Mouse (Mus musculus) CH12.LX (cell line): ENCODE results near the gene Gm21962.

Source experiments
- CTCF ChIP-seq, 2 experiments: IDR thresholded peaks in 1 of 2; conservative IDR thresholded peaks in 1 of 2; 2 replicates each; pipeline ENCODE4 v1.5.1; 2011 to 2012; ENCODE audit warnings: low read depth in 2 of 2, low read length in 2 of 2, improper control_type of control experiment in 1 of 2, inconsistent platforms in 1 of 2, mild to moderate bottlenecking in 1 of 2, moderate library complexity in 1 of 2
- EP300 ChIP-seq: IDR thresholded peaks from 2 replicates; pipeline ENCODE4 v1.6.1; 2011; ENCODE audit warnings: low read length, improper control_type of control experiment
- JUND ChIP-seq: conservative IDR thresholded peaks from 2 replicates; pipeline ENCODE4 v1.6.1; 2011; ENCODE audit warnings: low read depth, low read length, improper control_type of control experiment
- MAX ChIP-seq: IDR thresholded peaks from 2 replicates; pipeline ENCODE4 v1.6.1; 2011; ENCODE audit warnings: low read length, improper control_type of control experiment
- MYC ChIP-seq: IDR thresholded peaks from 2 replicates; pipeline ENCODE4 v1.6.1; 2011; ENCODE audit warnings: low read depth, mild to moderate bottlenecking, improper control_type of control experiment, low read length
- NRF1 ChIP-seq: IDR thresholded peaks from 2 replicates; pipeline ENCODE4 v1.6.1; 2014; ENCODE audit warnings: low read depth, mild to moderate bottlenecking, inconsistent platforms, low read length, improper control_type of control experiment, moderate library complexity
- POLR2A ChIP-seq: IDR thresholded peaks from 2 replicates; pipeline ENCODE4 v1.6.1; 2011; ENCODE audit warnings: low read depth, mild to moderate bottlenecking, improper control_type of control experiment, low read length
- POLR2AphosphoS2 ChIP-seq: IDR thresholded peaks from 2 replicates; pipeline ENCODE4 v1.6.1; 2011; ENCODE audit warnings: low read depth, low read length, improper control_type of control experiment
- SMC3 ChIP-seq: IDR thresholded peaks from 2 replicates; pipeline ENCODE4 v1.6.1; 2011; ENCODE audit warnings: low read depth, low read length, improper control_type of control experiment
- USF1 ChIP-seq: IDR thresholded peaks from 2 replicates; pipeline ENCODE4 v1.6.1; 2014; ENCODE audit warnings: low read depth, mild to moderate bottlenecking, inconsistent platforms, low read length, improper control_type of control experiment
- ZNF384 ChIP-seq: IDR thresholded peaks from 2 replicates; pipeline ENCODE4 v1.6.1; 2012; ENCODE audit warnings: low read depth, low read length, improper control_type of control experiment, inconsistent platforms

DNA sequence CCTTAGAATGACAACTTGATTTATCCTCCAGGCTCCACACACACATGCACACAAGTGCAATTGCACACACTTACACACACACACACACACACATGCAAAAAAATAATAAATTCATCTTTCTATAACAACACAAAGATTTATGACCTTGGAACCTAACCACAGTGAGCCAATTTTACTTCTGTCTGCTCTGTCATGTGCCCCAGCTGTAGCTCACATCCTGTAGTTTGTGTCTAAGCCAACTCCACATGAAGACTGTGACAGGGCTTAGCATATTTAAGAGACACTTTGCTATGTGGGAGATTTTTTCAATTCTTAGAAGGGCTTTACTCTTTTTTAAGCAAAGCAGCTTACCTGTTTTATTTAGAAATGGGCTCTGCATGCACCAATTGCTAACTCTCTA, 20.2 kb downstream of the Gm21962 start:
- TF ChIP-seq POLR2A, result no peak
- no peak for TF ChIP-seq MAX
- TF ChIP-seq ZNF384, result no peak
- TF ChIP-seq POLR2AphosphoS2, result no peak
- TF ChIP-seq SMC3, result no peak
- no peak for TF ChIP-seq CTCF (conservative IDR thresholded peaks at IDR 0.05 in 1 of 2, IDR thresholded peaks at IDR 0.05 in 1 of 2; ENCODE audit: low read depth in 2 of 2, low read length in 2 of 2)
- no peak for TF ChIP-seq MYC
- no peak for TF ChIP-seq EP300
- TF ChIP-seq NRF1, result no peak
- TF ChIP-seq USF1, result no peak
- no peak for TF ChIP-seq JUND
